Mouse (Mus musculus) bone marrow macrophage, adult 2 months (primary cell): ENCODE data around the gene Map3k13. TPM values are rescaled to one million over a fixed set of nuclear protein-coding genes. Genes with fewer than 3 reads are reported as not detected.

Experiments used
- H3K27ac ChIP-seq: 2 replicates; pipeline ENCODE4 v1.5.1; 2012; ENCODE audit warnings: low read depth, low read length; ENCODE audit not compliant: insufficient read depth
- H3K4me1 ChIP-seq: 2 replicates; pipeline ENCODE4 v1.6.1; 2012; ENCODE audit warnings: low read length; ENCODE audit not compliant: control insufficient read depth, insufficient read depth
- H3K4me3 ChIP-seq: 2 replicates; pipeline ENCODE4 v1.5.1; 2012; ENCODE audit warnings: mild to moderate bottlenecking, low read length, moderate library complexity; ENCODE audit not compliant: insufficient read depth
- CTCF ChIP-seq: IDR thresholded peaks from 2 replicates; pipeline ENCODE4 v1.5.1; 2012; ENCODE audit warnings: low read depth, mild to moderate bottlenecking, low read length, moderate library complexity
- POLR2A ChIP-seq: IDR thresholded peaks from 2 replicates; pipeline ENCODE4 v1.6.1; 2012; ENCODE audit warnings: mild to moderate bottlenecking, low read depth, low read length, borderline replicate concordance
- polyA plus RNA-seq: library from polyadenylated mRNA; stranded (reverse); fragments of >200 nt; gene quantifications from 2 replicates; pipeline ENCODE4 v1.2.4, GENCODE M21; 2012; ENCODE audit not compliant: missing spikeins, insufficient read depth, insufficient read length

The Map3k13 gene
- polyA plus RNA-seq, 1 experiment = 0.09 TPM

- peaks cover 8% of the 10 kb centered on the region for H3K4me1 ChIP-seq
- H3K4me3 ChIP-seq = peak within 1 kb of the TSS; percentile 75
- TF ChIP-seq POLR2A (0 out of 2 replicates have a peak, but pooled peaks have one; percentile 66), CTCF (no peak)
- H3K27ac ChIP-seq = peak within 1 kb of the TSS; percentile 12; the same call in 1 of the 2 replicates
Measured at GRCm38 (mm10) chr16:21946761-21947715, 152.9 kb downstream of the Map3k13 start, which contains the start of gene Tmem41a. TSS of gene Tmem41a (minus strand) at chr16:21947552.

GRCm38 (mm10) chr16:21955591-21955990, 161.4 kb downstream of the Map3k13 start:
- H3K4me1 ChIP-seq = peaks cover 8% of the 10 kb centered on the region
- H3K4me3 ChIP-seq = no peak overlapping the region
- H3K27ac ChIP-seq = no peak overlapping the region
- TF ChIP-seq POLR2A (no peak), CTCF (no peak)

GRCm38 (mm10) chr16:21965576-21965975, 171.4 kb downstream of the Map3k13 start:
- H3K4me1 ChIP-seq = peaks cover 9% of the 10 kb centered on the region
- TF ChIP-seq CTCF (no peak), POLR2A (no peak)

GRCm38 (mm10) chr16:21969874-21970273, 175.7 kb downstream of the Map3k13 start:
- Histone ChIP-seq H3K4me1 (peaks cover 3% of the 10 kb centered on the region; the same call in 1 of the 2 replicates), H3K4me3 (no peak overlapping the region), H3K27ac (no peak overlapping the region)
- TF ChIP-seq POLR2A (no peak), CTCF (no peak)

More at GRCm38 (mm10) chr16:21965576-21965975, 171.4 kb downstream of the Map3k13 start:
- Histone ChIP-seq H3K27ac (no peak overlapping the region), H3K4me3 (no peak overlapping the region)

GRCm38 (mm10) chr16:21970536-21970935, 176.4 kb downstream of the Map3k13 start:
- no peak for TF ChIP-seq POLR2A
- no peak for TF ChIP-seq CTCF
- Histone ChIP-seq H3K4me3 (no peak overlapping the region), H3K27ac (no peak overlapping the region), H3K4me1 (peaks cover under 1% of the 10 kb centered on the region; the same call in 1 of the 2 replicates)

- no peak for TF ChIP-seq CTCF
- no peak for TF ChIP-seq POLR2A
- no peak overlapping the region for H3K27ac ChIP-seq
- no peak overlapping the region for H3K4me3 ChIP-seq
Measured at GRCm38 (mm10) chr16:21971446-21971845, 177.3 kb downstream of the Map3k13 start.

GRCm38 (mm10) chr16:21976203-21976602, 182.1 kb downstream of the Map3k13 start:
- TF ChIP-seq POLR2A (no peak), CTCF (no peak)
- Histone ChIP-seq H3K4me3 (no peak overlapping the region), H3K27ac (no peak overlapping the region), H3K4me1 (no peaks in the 10 kb centered on the region)

More at GRCm38 (mm10) chr16:21971446-21971845, 177.3 kb downstream of the Map3k13 start:
- no peaks in the 10 kb centered on the region for H3K4me1 ChIP-seq

- no peaks in the 10 kb centered on the region for H3K4me1 ChIP-seq
- no peak overlapping the region for H3K27ac ChIP-seq
- TF ChIP-seq CTCF (no peak), POLR2A (no peak)
- H3K4me3 ChIP-seq = no peak overlapping the region
Measured at GRCm38 (mm10) chr16:21977347-21977746, 183.2 kb downstream of the Map3k13 start.

Other genes with a start within 250 kb of the Map3k13 start
- gene 2510009E07Rik, start 99.7 kb upstream of the Map3k13 start, polyA plus RNA-seq = 24.4 and 27.0 TPM in 2 replicates
- 1.6 and 1.8 TPM in 2 replicates for gene Ehhadh, start 6.5 kb upstream of the Map3k13 start, polyA plus RNA-seq
- gene Tmem41a, start 153.2 kb downstream of the Map3k13 start, polyA plus RNA-seq = 12.1 and 12.5 TPM in 2 replicates
- 0.69 and 0.74 TPM in 2 replicates for gene Liph, start 201.3 kb downstream of the Map3k13 start, polyA plus RNA-seq
- gene Senp2, start 215.1 kb downstream of the Map3k13 start, polyA plus RNA-seq = 66.7 and 74.9 TPM in 2 replicates